Mouse (Mus musculus): ENCODE measurements at regions not wholly inside any gene's neighbourhood (a gene's known extent, or its start where the extent isn't known, plus 50 kb on each side); places are given as distances from the start of the nearest gene placed in this dataset.
"Not testable (repeated sequence)": the region's sequence is repeated elsewhere in the genome, so short reads cannot be mapped to it uniquely, and the experiment has no call there.

DNA sequence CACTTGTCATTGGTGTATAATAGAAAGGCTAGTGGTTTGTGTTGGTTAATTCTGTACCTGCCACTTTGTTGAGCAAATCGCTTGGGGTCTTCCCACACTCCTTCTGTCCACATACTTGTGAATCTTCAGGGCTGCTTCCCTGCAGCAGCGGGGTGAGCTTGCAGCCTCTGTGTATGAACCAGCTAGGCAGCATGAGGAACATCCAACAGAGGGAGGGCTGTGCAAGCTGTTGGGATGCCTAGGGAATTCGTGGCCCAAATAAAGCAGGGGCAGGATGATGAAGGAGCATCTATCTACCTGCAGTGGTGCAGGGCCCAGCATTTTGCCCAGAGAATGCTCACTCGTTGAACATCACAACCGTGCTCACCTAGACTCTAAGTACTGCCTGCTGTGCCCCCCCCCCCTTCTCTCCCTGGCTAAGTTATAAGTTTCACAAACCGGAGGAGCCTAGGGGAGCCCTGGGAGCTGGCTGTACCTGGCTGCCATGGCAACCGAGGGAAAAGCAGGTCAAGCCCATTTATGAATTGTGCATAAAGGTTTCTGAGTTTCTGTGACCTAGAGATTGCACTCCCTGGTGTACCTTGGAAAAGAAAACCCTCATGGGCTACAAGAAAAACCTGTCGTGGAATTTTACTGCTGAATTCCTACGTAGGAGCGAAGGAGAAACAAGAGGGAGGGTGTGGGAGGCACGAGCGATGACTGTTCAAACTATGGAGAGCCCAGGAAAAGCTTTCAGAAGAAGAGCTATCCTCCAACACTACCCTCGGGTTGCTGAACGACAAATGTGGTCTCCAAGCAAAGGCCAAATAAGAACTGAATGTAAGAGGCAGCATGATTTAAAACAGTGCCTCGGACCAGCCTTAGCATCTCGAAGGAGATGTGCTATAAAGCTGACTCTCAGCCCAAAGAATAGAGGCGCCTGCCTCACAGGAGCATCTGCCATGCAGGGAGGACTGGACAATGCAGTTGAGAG, 131.0 kb upstream of the Dapk1 start:
- H3K27ac ChIP-seq: no peak overlapping the region
- H3K4me3 ChIP-seq (replicated peaks; ENCODE audit: low read length): no peak overlapping the region
- no peak for ATAC-seq (ENCODE audit: low FRiP score)
- no peaks in the 10 kb centered on the region for H3K27me3 ChIP-seq (ENCODE audit: control insufficient read depth, insufficient read depth, low read length)
- no peak overlapping the region for H3K9ac ChIP-seq
- H3K4me2 ChIP-seq (replicated peaks): no peak overlapping the region
- WGBS: 76% methylated on average over 17 of the region's 17 CpGs
- no peaks in the 10 kb centered on the region for H3K4me1 ChIP-seq (replicated peaks; ENCODE audit: control insufficient read depth, insufficient read depth, low read length)
- H3K9me3 ChIP-seq (ENCODE audit: control insufficient read depth, low read length): no peaks in the 10 kb centered on the region
- H3K36me3 ChIP-seq (replicated peaks; ENCODE audit: control insufficient read depth, insufficient read depth): no peaks in the 10 kb centered on the region
- no peak for DNase-seq (ENCODE audit: low spot score)

GRCm38 (mm10) chr13:60471602-60472001, 130.1 kb upstream of the Dapk1 start:
- H3K36me3 ChIP-seq (replicated peaks; ENCODE audit: control insufficient read depth, insufficient read depth): no peaks in the 10 kb centered on the region
- no peak overlapping the region for H3K9ac ChIP-seq
- no peak overlapping the region for H3K4me2 ChIP-seq (replicated peaks)
- DNase-seq (ENCODE audit: low spot score) (no peak), ATAC-seq (ENCODE audit: low FRiP score) (no peak)
- H3K4me3 ChIP-seq (replicated peaks; ENCODE audit: low read length): no peak overlapping the region
- no peaks in the 10 kb centered on the region for H3K4me1 ChIP-seq (replicated peaks; ENCODE audit: control insufficient read depth, insufficient read depth, low read length)
- H3K27me3 ChIP-seq (ENCODE audit: control insufficient read depth, insufficient read depth, low read length): no peaks in the 10 kb centered on the region
- H3K27ac ChIP-seq: no peak overlapping the region
- H3K9me3 ChIP-seq (ENCODE audit: control insufficient read depth, low read length): no peaks in the 10 kb centered on the region
- 72% methylated on average over 5 of the region's 5 CpGs for WGBS

GRCm38 (mm10) chr13:60476366-60476765, 125.4 kb upstream of the Dapk1 start:
- DNase-seq (ENCODE audit: low spot score): no peak

DNA sequence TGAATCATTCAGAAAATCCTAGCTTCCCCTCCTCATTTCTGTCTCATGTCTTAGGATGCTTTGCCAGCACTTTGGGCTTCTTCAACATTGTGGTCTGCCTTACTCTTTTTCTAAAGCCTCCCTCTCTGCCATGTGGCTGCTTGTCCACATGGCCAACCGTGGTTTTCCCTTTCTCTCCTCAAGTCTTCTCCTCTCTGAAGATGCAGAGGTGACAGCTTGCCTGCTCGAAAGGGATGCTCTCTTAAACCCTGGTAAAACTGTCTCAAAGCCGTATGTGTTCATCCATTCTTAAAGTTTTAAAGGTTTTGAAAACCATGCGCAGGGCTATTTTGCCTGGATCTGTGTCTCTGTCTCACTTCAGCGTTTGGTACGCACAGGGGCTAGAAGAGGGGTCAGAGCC, 123.4 kb upstream of the Dapk1 start:
- Histone ChIP-seq H3K9ac (no peak overlapping the region), H3K4me2 (replicated peaks) (no peak overlapping the region), H3K4me3 (replicated peaks; ENCODE audit: low read length) (no peak overlapping the region), H3K27me3 (ENCODE audit: control insufficient read depth, insufficient read depth, low read length) (peaks cover 20% of the 10 kb centered on the region; the same call in 1 of the 2 replicates), H3K27ac (no peak overlapping the region), H3K9me3 (ENCODE audit: control insufficient read depth, low read length) (no peaks in the 10 kb centered on the region), H3K36me3 (replicated peaks; ENCODE audit: control insufficient read depth, insufficient read depth) (no peaks in the 10 kb centered on the region), H3K4me1 (replicated peaks; ENCODE audit: control insufficient read depth, insufficient read depth, low read length) (peaks cover 11% of the 10 kb centered on the region)
- ATAC-seq (ENCODE audit: low FRiP score): no peak
- no peak for DNase-seq (ENCODE audit: low spot score)
- WGBS: 83% methylated on average over 6 of the region's 6 CpGs

More at GRCm38 (mm10) chr13:60476366-60476765, 125.4 kb upstream of the Dapk1 start:
- Histone ChIP-seq H3K27me3 (ENCODE audit: control insufficient read depth, insufficient read depth, low read length) (peaks cover 19% of the 10 kb centered on the region; the same call in 1 of the 2 replicates), H3K9ac (no peak overlapping the region), H3K27ac (no peak overlapping the region), H3K4me1 (replicated peaks; ENCODE audit: control insufficient read depth, insufficient read depth, low read length) (peaks cover 11% of the 10 kb centered on the region), H3K4me3 (replicated peaks; ENCODE audit: low read length) (no peak overlapping the region), H3K36me3 (replicated peaks; ENCODE audit: control insufficient read depth, insufficient read depth) (no peaks in the 10 kb centered on the region), H3K9me3 (ENCODE audit: control insufficient read depth, low read length) (no peaks in the 10 kb centered on the region), H3K4me2 (replicated peaks) (no peak overlapping the region)
- WGBS: 94% methylated on average over 2 of the region's 2 CpGs
- ATAC-seq (ENCODE audit: low FRiP score): no peak

DNA sequence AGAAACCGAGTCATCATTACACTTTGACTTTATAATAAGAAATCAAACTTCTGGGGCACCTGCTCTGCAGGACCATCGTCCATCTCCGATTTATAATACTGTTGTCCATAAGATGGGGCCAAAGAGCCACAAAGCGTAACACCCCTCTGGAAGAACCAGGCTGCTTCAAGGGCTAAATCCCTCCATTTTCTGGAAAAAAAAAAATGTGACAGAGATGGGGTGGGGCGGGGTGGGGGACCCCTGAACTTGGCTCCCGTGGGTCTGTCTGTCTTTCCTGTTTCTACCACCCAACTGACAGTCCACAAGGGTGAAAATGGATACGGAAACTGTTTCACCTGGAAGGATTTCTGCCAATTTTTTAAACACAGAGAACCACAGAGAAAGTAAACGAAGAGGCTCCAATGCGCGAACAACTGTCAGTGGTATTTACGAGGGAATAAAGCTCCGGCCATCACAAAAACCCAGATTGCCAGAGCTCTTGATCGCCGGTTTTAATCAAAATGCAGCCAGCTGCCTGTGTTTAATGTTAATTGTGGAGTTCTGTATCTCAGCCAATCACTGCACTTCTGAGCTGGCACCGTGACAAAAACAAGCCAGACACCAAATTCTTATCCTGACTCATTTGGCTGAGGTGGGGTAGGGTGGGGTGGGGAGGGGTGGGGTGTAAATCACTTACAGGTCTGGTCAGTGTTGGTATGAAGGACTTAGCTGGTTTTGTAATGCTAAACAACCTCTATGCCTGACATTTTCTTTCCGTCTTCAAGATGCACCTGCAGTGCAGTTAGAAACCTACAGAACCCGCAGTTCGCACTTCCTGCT, 122.5 kb upstream of the Dapk1 start:
- peaks cover 11% of the 10 kb centered on the region for H3K4me1 ChIP-seq (replicated peaks; ENCODE audit: control insufficient read depth, insufficient read depth, low read length)
- peaks cover 20% of the 10 kb centered on the region; the same call in 1 of the 2 replicates for H3K27me3 ChIP-seq (ENCODE audit: control insufficient read depth, insufficient read depth, low read length)
- peak overlapping the region; percentile 60 for H3K4me2 ChIP-seq (replicated peaks)
- peak overlapping the region; percentile 30 for H3K4me3 ChIP-seq (replicated peaks; ENCODE audit: low read length)
- DNase-seq (ENCODE audit: low spot score) (peak; percentile 83), ATAC-seq (ENCODE audit: low FRiP score) (peak; percentile 65)
- no peaks in the 10 kb centered on the region for H3K36me3 ChIP-seq (replicated peaks; ENCODE audit: control insufficient read depth, insufficient read depth)
- H3K27ac ChIP-seq: no peak overlapping the region
- no peaks in the 10 kb centered on the region for H3K9me3 ChIP-seq (ENCODE audit: control insufficient read depth, low read length)
- 10% methylated on average over 18 of the region's 18 CpGs for WGBS
- peak overlapping the region; percentile 41 for H3K9ac ChIP-seq

DNA sequence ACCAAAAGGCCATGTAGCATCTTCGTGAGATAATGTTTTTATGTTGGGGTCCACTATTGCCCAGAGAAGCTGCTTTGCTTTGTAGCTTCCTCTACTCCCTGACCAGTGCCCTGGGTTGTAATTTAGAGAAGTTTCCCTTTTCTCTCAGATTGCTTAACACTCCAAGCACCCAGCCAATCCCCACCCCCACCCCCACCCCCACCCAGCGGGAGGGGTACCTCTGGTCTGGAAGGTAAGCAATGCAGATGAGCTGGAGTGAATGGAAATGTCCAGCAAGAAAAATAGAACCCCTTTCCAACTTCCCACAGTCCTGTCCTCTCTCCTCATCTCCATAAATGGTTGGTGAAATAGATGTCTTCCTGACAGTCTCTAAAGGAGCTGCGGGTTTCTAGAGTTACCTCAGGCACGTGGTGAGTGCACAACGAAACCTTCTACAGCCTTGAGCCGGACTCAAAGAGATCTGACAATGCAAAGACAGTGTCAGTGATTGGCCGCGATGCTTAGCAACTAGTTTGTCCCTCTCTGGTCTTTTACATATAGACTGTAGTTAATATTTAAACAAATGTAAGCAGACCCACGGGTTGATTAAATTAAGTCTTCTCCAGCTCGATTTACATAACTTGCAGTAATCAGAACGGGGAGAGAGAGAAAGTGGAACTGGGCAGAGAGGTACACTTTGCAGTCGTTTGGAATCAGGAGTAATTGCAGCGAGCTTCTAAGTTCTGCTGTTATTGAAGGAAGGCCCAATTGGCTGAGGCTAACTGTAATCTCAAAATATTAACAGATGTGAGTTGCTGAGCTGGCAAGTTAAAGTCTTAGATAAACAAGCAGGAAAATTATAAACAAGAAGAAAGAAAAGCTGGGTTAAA, 121.7 kb upstream of the Dapk1 start:
- DNase-seq (ENCODE audit: low spot score): no peak
- Histone ChIP-seq H3K27me3 (ENCODE audit: control insufficient read depth, insufficient read depth, low read length) (peaks cover 20% of the 10 kb centered on the region; the same call in 1 of the 2 replicates), H3K4me2 (replicated peaks) (peak overlapping the region; percentile 60), H3K4me3 (replicated peaks; ENCODE audit: low read length) (no peak overlapping the region; the same call in 1 of the 2 replicates), H3K9me3 (ENCODE audit: control insufficient read depth, low read length) (no peaks in the 10 kb centered on the region), H3K4me1 (replicated peaks; ENCODE audit: control insufficient read depth, insufficient read depth, low read length) (peaks cover 11% of the 10 kb centered on the region), H3K9ac (0 out of 2 replicates have a peak overlapping the region, but pooled peaks have one; percentile 41), H3K27ac (no peak overlapping the region), H3K36me3 (replicated peaks; ENCODE audit: control insufficient read depth, insufficient read depth) (no peaks in the 10 kb centered on the region)
- WGBS: 11% methylated on average over 13 of the region's 13 CpGs
- no peak; the same call in 1 of the 2 replicates for ATAC-seq (ENCODE audit: low FRiP score)

DNA sequence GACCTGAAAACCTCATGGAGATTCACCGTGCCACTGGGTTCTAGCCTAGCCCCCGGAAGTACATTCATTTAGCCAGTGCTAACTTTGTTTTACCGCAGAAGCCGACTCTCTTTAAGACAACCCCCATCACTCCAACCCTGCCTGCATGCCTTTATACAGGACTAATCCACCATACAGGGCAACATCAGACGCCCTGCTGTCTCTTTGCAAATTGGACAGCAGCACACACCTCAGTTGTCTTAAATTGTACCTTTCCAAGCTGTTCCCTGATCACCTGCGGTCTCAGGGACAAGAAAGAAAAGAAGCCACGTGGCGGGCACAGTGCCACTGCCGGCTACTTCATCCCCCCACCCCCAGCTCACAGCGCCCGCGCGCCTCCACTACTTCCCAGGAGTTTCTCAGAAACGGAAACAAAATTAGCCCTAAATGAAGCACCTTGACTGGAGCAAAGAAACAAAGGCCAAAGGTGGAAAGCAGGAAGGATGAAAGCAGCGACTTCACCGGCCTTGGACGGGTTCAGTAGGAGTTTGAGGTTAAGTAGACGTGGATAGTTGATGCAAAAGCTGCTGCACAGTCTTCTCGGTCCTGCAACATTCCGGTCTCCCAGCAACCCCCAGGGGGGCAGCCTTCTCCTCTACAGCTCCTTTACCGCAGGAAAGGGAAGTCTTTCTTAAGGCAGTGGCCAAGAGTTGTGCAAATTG, 120.9 kb upstream of the Dapk1 start:
- DNase-seq (ENCODE audit: low spot score) (no peak), ATAC-seq (ENCODE audit: low FRiP score) (no peak)
- Histone ChIP-seq H3K36me3 (replicated peaks; ENCODE audit: control insufficient read depth, insufficient read depth) (no peaks in the 10 kb centered on the region), H3K4me2 (replicated peaks) (peak overlapping the region; percentile 36), H3K9me3 (ENCODE audit: control insufficient read depth, low read length) (no peaks in the 10 kb centered on the region), H3K27me3 (ENCODE audit: control insufficient read depth, insufficient read depth, low read length) (peaks cover 20% of the 10 kb centered on the region; the same call in 1 of the 2 replicates), H3K9ac (no peak overlapping the region), H3K4me1 (replicated peaks; ENCODE audit: control insufficient read depth, insufficient read depth, low read length) (peaks cover 11% of the 10 kb centered on the region), H3K4me3 (replicated peaks; ENCODE audit: low read length) (no peak overlapping the region; the same call in 1 of the 2 replicates), H3K27ac (no peak overlapping the region)
- 4% methylated on average over 21 of the region's 21 CpGs for WGBS

DNA sequence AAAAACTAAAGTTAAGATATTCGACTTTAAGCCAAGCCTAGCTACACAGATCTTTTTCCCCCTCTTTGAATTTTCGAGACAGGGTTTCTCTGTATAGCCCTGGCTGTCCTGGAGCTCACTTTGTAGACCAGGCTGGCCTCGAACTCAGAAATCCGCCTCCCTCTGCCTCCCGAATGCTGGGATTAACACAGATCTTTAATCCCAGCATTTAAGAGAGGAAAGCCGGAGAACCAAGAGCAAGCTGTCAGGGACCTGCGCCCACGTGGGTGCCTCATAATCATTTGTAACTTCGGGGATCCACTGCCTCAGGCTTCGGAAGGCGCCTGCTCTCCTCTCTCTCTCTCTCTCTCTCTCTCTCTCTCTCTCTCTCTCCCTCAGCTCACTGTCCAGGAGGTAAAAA, 120.3 kb upstream of the Dapk1 start:
- ATAC-seq (ENCODE audit: low FRiP score): not testable (repeated sequence)

More for the DNA sequence above, 120.3 kb upstream of the Dapk1 start:
- not testable (repeated sequence) for H3K9me3 ChIP-seq (ENCODE audit: control insufficient read depth, low read length); H3K4me2 ChIP-seq (replicated peaks); H3K36me3 ChIP-seq (replicated peaks; ENCODE audit: control insufficient read depth, insufficient read depth); H3K4me3 ChIP-seq (replicated peaks; ENCODE audit: low read length); H3K9ac ChIP-seq; DNase-seq (ENCODE audit: low spot score); H3K27ac ChIP-seq
- Histone ChIP-seq H3K27me3 (ENCODE audit: control insufficient read depth, insufficient read depth, low read length) (peaks cover 20% of the 10 kb centered on the region; the same call in 1 of the 2 replicates), H3K4me1 (replicated peaks; ENCODE audit: control insufficient read depth, insufficient read depth, low read length) (peaks cover 11% of the 10 kb centered on the region)
- WGBS: 63% methylated on average over 11 of the region's 11 CpGs
